Mouse (Mus musculus) liver, adult 2 months (tissue): ENCODE data around the gene Pald1.

Experiments
- CTCF ChIP-seq: fragments of 200-500 bp; IDR thresholded peaks from 2 replicates; pipeline ENCODE4 v1.5.1; 2011; ENCODE audit warnings: low read depth, low read length, control low read depth
- POLR2A ChIP-seq: fragments of 200-500 bp; IDR thresholded peaks from 2 replicates; pipeline ENCODE4 v1.6.1; 2011; ENCODE audit warnings: low read length, control low read depth; ENCODE audit not compliant: insufficient read depth; ENCODE audit errors: extremely low read depth

- no peak for TF ChIP-seq CTCF
- no peak for TF ChIP-seq POLR2A
These were observed 12.9 kb downstream of the Pald1 start for GRCm38 (mm10) chr10:61370273-61370979.
